Mouse (Mus musculus) liver, adult 2 months (tissue): ENCODE measurements around the gene Igfbp5.

Experiments
- CTCF ChIP-seq: fragments of 200-500 bp; IDR thresholded peaks from 2 replicates; pipeline ENCODE4 v1.5.1; 2011; ENCODE audit warnings: low read depth, low read length, control low read depth
- POLR2A ChIP-seq: fragments of 200-500 bp; IDR thresholded peaks from 2 replicates; pipeline ENCODE4 v1.6.1; 2011; ENCODE audit warnings: low read length, control low read depth; ENCODE audit not compliant: insufficient read depth; ENCODE audit errors: extremely low read depth

GRCm38 (mm10) chr1:72874287-72875211 lies at the start of gene Igfbp5:
- TF ChIP-seq CTCF (no peak), POLR2A (no peak)
